ENCODE assay signal across 23 mouse cellular contexts in genomic region chr7:49025026-49025815, GRCm38 (mm10).
A peak's percentile ranks its signal among the peaks of the same experiment; 100 is the strongest.
DNase-seq lines count a peak whose midpoint lies in the region; ATAC-seq and TF ChIP-seq lines count a peak whose summit lies in the region.
"Had no signal": no experiment of that assay in that cellular context is flagged by ENCODE, and none has a peak within 500 bp of the region (broad histone marks: within the 10 kb centered on the region; RNA-seq: fewer than 3 reads in every experiment).

No protein-coding gene starts in this region.

- TF ChIP-seq CTCF in cerebellum, adult 2 months (IDR thresholded peaks at IDR 0.05; ENCODE audit: borderline replicate concordance, insufficient read depth, low read depth, low read length): no peak

- H3K27me3 ChIP-seq in cerebellum, adult 2 months (ENCODE audit: control insufficient read depth, insufficient read depth, low read length): no peaks in the 10 kb centered on the region
- H3K27me3 ChIP-seq: hindbrain, embryonic 12.5 days had no signal

- H3K4me1 ChIP-seq in cerebellum, adult 2 months (ENCODE audit: control insufficient read depth, insufficient read depth, low read length): peaks cover 36% of the 10 kb centered on the region
- H3K4me1 ChIP-seq: embryonic facial prominence, embryonic 13.5 days had no signal

- 21% methylated on average over 8 of the region's 8 CpGs for WGBS in cerebellum, adult 2 months

- TF ChIP-seq POLR2A in cerebellum, adult 2 months (IDR thresholded peaks at IDR 0.05; ENCODE audit: borderline replicate concordance, insufficient read depth, low read length): peak; percentile 14; the same call in 1 of the 2 replicates

- H3K27ac ChIP-seq in cerebellum, adult 2 months (ENCODE audit: insufficient read depth, low read length): peak overlapping the region; percentile 88
- H3K27ac ChIP-seq: embryonic facial prominence, embryonic 13.5 days; forebrain, embryonic 10.5 days; gastrocnemius, adult 2 months; heart, embryonic 10.5 days; hindbrain, embryonic 12.5 days had no signal

- DNase-seq in cerebellum, postnatal 4 days (ENCODE audit: low spot score in 2 of 2): no peak
- peak; percentile 96 for DNase-seq in brain, adult 2 months (ENCODE audit: low read depth, low spot score)
- peak; percentile 79 to 90 for DNase-seq in cerebellum, adult 2 months
- peak; percentile 88 to 91 for DNase-seq in cerebellum, postnatal 10 days
- DNase-seq in gastrocnemius, postnatal 10 days: no peak
- DNase-seq in spleen, adult 18-20 months: no peak
- DNase-seq: adrenal gland, postnatal 10 days; B cell, adult 2 months; gastrocnemius, adult 2 months; heart, adult 18-20 months; heart, postnatal 10 days; heart, postnatal 4 days; kidney, adult 11 months; kidney, adult 9 months had no signal

- peak; percentile 94 for ATAC-seq in cerebellum, adult (ENCODE audit: insufficient number of reproducible peaks, low FRiP score, low TSS enrichment)
- ATAC-seq in erythroid progenitor cell, adult 5-6 weeks (replicated peaks; ENCODE audit: low FRiP score, poor library complexity, severe bottlenecking): no peak
- ATAC-seq: CD4-positive, CD25-positive, alpha-beta regulatory T cell, adult 4 months; forebrain, embryonic 14.5 days; inflammation-experienced regulatory T-cells, adult 6 months had no signal

- H3K4me3 ChIP-seq in cerebellum, adult 2 months (replicated peaks; ENCODE audit: insufficient read depth, low read depth, low read length): no peak overlapping the region
- H3K4me3 ChIP-seq: embryonic facial prominence, embryonic 13.5 days; forebrain, embryonic 10.5 days; gastrocnemius, adult 2 months; heart, embryonic 10.5 days; hindbrain, embryonic 12.5 days had no signal

Comparison
In these comparisons a context has a peak if more than half of its experiments do, and no peak if none do; other contexts are left out.
1. DNase-seq: peak in brain, adult 2 months (single experiment), cerebellum, adult 2 months (2 of 2) and cerebellum, postnatal 10 days (2 of 2); none in cerebellum, postnatal 4 days (0 of 2), gastrocnemius, postnatal 10 days (single experiment) and spleen, adult 18-20 months (0 of 2).